Mouse (Mus musculus) left cerebral cortex, adult 2 months (tissue): Measurements from ENCODE around the gene Pde3a. TPM values are rescaled to one million over a fixed set of nuclear protein-coding genes. Genes with fewer than 3 reads are reported as not detected.

ENCODE experiments used
- DNase-seq, 2 experiments: peaks; one replicate each; pipeline ENCODE4 v3.0.0; 2021 to 2022; ENCODE audit warnings: low spot score in 2 of 2, mixed read lengths in 1 of 2; ENCODE audit errors: extremely low spot score in 1 of 2
- H3K27ac ChIP-seq: fragments of 200-600 bp; 2 replicates; pipeline ENCODE4 v1.8.1; 2022
- H3K4me3 ChIP-seq: fragments of 200-600 bp; 2 replicates; pipeline ENCODE4 v1.8.1; 2022
- CTCF ChIP-seq: fragments of 200-600 bp; IDR thresholded peaks from 2 replicates; pipeline ENCODE4 v1.8.1; 2022; ENCODE audit warnings: antibody characterized with exemption, mild to moderate bottlenecking, moderate library complexity
- intact Hi-C: fragments of 180-260 bp; cut with DNase I; formaldehyde crosslinking; loops from one replicate; pipeline ENCODE4 v1.15.1; 2025
- total RNA-seq, 2 experiments: library from RNA; stranded (reverse); gene quantifications; 2 replicates each; pipeline ENCODE4 v1.2.3; 2021

Pde3a gene
- total RNA-seq, 2 experiments from 2014 or later: 1.4 to 1.8 TPM

DNA sequence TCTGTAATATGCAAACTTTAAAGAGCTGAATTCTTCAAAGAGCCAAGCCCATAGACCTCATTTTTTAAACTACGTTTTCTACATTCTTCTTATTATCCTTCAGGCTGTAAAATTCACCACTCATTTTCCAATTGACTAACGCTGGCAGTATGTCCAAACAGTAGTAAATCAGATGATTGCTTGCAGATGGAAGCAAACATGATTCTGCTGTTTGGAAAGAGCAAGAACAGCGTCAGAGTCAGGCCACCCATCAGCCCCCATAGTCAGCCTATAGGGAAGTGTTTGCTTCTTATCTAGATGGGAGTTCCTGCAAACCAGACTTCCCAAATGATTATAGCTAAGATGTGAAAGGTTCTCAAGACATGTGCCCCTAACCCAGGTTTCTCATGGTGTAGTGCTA is 288.2 kb downstream of the Pde3a start:
- intact Hi-C loops: no loop called here
- no peak overlapping the region for H3K4me3 ChIP-seq
- no peak for DNase-seq
- TF ChIP-seq CTCF: no peak
- no peak overlapping the region for H3K27ac ChIP-seq

DNA sequence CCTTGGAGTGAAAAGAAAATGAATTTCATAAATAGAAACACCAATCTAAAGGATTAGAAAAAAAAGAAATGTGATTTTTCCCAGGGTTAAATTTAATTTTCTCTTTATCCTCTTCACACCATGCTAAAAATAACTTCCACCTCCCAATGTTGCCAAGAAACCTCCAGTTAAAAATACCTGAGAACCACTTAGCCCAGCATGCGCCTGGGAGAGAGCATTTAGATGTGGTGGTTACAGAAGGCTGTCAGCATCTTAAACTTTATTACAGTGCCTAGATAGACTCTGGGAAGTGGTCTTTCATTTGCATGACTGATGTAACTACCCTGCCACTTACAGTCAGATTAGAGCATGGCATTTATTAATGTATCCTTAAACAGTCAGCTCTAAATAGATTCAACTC is 292.1 kb downstream of the Pde3a start:
- H3K4me3 ChIP-seq: no peak overlapping the region

DNA sequence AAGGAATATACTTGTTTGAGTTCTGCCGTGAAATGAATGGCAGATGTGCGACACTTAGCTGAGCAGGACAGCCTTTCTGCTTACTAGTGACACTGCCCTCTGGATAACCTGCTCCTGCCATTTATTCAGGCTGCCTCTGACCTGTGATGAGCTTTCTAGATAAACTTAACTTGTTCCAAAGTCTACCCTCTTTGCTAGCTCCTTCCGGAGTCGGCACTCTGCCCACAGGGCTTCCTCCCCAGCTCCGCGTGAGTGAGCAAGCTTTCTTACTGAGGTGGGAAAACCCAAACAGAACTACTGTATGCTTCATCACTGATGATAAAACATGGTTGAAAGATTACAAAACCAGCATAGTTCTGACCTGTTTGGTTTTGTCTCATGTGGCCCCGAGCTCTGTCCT is 294.3 kb downstream of the Pde3a start:
- intact Hi-C loops: no loop called here
- no peak for TF ChIP-seq CTCF
- Histone ChIP-seq H3K27ac (no peak overlapping the region), H3K4me3 (no peak overlapping the region)
- DNase-seq: no peak

More for the DNA sequence above, 292.1 kb downstream of the Pde3a start:
- H3K27ac ChIP-seq: no peak overlapping the region
- intact Hi-C loops: no loop called here
- DNase-seq: no peak
- TF ChIP-seq CTCF: no peak
